Mouse (Mus musculus) kidney, adult 10 weeks (tissue): ENCODE measurements around the gene Gm11060. TPM values are rescaled to one million over a fixed set of nuclear protein-coding genes. Genes with fewer than 3 reads are reported as not detected.

Source experiments
- polyA plus RNA-seq: library from polyadenylated mRNA; stranded (reverse); fragments of 350-450 nt; fragmentation: Illumina TruSeq; extraction: RNeasy Lipid Tissue Mini Kit (QIAGEN cat#74804); gene quantifications from one replicate; pipeline ENCODE4 v1.2.3, GENCODE M21; 2014; ENCODE audit warnings: low read depth, low replicate concordance

The Gm11060 gene
- polyA plus RNA-seq: not detected

GRCm38 (mm10) chr2:105091718-105092117 lies at the start of gene Gm11060:
Gene Gm11060, plus strand, starts transcription at chr2:105092018.

GRCm38 (mm10) chr2:105126279-105126678 lies 34.5 kb downstream of the Gm11060 start, which contains the start of gene Wt1:
Gene Wt1, plus strand, starts transcription at chr2:105126529.

Other genes with a start within 250 kb of the Gm11060 start
- gene Prrg4, start 242.1 kb upstream of the Gm11060 start, polyA plus RNA-seq: 10.2 TPM
- 21.0 TPM for gene Ccdc73, start 224.2 kb upstream of the Gm11060 start, polyA plus RNA-seq
- 431 TPM for gene Eif3m, start 74.9 kb upstream of the Gm11060 start, polyA plus RNA-seq
- 19.9 TPM for gene Wt1, start 34.5 kb downstream of the Gm11060 start, polyA plus RNA-seq
- gene Them7, start 132.3 kb downstream of the Gm11060 start, polyA plus RNA-seq: 123 TPM